Mouse (Mus musculus): ENCODE results near the gene Metrnl. TPM values are rescaled to one million over a fixed set of nuclear protein-coding genes. Genes with fewer than 3 reads are reported as not detected.

The Metrnl gene
- polyA plus RNA-seq, 1 experiment from 2014 or later, result 3.7 TPM

DNA sequence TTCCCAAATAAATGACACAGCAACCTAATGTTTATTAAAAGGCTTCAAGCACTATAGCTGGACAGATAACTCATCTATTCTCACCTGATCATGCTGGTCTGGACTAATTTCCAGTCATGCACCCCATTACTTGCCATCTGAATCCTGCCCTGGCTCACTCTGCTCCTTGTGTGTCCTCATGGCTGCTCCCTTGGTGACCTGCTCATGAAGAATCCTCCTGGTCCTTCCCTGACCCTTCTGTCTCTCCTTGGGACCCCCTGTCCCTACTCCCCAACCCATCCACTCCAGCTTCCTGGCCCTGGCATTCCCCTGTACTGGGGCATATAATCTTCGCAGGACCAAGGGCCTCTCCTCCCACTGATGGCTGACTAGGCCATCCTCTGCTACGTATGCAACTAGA is 24.5 kb upstream of the Metrnl start:
- H3K9me3 ChIP-seq (replicated peaks; ENCODE audit: control insufficient read depth, low read length), result no peaks in the 10 kb centered on the region
- no peaks in the 10 kb centered on the region for H3K36me3 ChIP-seq (ENCODE audit: control insufficient read depth, insufficient read depth, low read length)
- peaks cover 6% of the 10 kb centered on the region; the same call in 1 of the 2 replicates for H3K4me1 ChIP-seq (ENCODE audit: control insufficient read depth, insufficient read depth, low read length)
- no peak overlapping the region for H3K4me2 ChIP-seq (ENCODE audit: low read length)
- H3K27me3 ChIP-seq (replicated peaks; ENCODE audit: control insufficient read depth, insufficient read depth, low read length), result no peaks in the 10 kb centered on the region
- WGBS, result 98% methylated on average over 2 of the region's 2 CpGs
- no peak overlapping the region for H3K4me3 ChIP-seq (ENCODE audit: low read depth, low read length)
- ATAC-seq, result no peak
- no peak overlapping the region for H3K9ac ChIP-seq (ENCODE audit: low read length)
- no peak overlapping the region for H3K27ac ChIP-seq (ENCODE audit: low read depth, low read length)
- no peak for DNase-seq (ENCODE audit: low spot score)

DNA sequence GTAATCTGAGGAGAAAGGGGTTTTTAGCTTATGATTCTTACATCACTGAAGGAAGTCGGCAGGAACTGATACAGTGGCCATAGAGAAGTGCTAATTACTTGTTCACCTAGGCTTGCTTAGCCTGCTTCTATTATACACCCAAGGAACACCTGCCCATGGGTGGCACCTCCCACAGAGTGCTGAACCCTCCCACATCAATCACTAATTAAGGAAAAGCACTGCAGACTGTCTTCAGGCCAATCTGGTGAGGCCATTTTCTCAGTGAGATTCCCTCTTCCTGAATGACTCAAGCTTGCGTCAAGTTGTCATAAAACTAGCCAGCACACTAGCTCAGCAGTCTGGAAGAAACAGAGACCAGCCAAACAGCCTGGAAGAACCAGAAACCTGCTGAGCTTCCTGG is 21.8 kb upstream of the Metrnl start:
- Histone ChIP-seq H3K4me1 (ENCODE audit: control insufficient read depth, insufficient read depth, low read length) (no peaks in the 10 kb centered on the region), H3K36me3 (ENCODE audit: control insufficient read depth, insufficient read depth, low read length) (no peaks in the 10 kb centered on the region), H3K9ac (ENCODE audit: low read length) (no peak overlapping the region), H3K4me3 (ENCODE audit: low read depth, low read length) (no peak overlapping the region), H3K9me3 (replicated peaks; ENCODE audit: control insufficient read depth, low read length) (no peaks in the 10 kb centered on the region), H3K27me3 (replicated peaks; ENCODE audit: control insufficient read depth, insufficient read depth, low read length) (no peaks in the 10 kb centered on the region), H3K4me2 (ENCODE audit: low read length) (no peak overlapping the region), H3K27ac (ENCODE audit: low read depth, low read length) (no peak overlapping the region)
- WGBS, result 74% methylated on average over 2 of the region's 2 CpGs
- ATAC-seq (no peak), DNase-seq (ENCODE audit: low spot score) (no peak)

DNA sequence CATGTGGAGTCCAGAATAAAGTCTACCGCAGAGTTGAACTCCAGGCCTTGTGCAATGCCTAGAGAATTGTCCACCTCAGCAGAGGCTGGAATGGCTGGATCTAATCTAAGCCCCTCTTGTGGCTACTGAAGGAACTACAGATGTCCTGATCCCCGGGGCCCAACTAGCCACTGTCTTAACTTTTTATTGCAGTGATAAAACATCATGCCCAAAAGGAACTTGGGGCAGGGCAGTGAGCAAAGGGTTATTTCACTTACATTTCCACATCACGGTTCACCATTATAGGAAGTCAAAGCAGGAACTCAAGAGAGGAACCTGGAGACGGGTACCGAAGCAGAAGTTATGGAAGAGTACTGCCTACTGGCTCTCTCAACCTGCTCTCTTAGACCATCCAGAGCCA is 20.6 kb upstream of the Metrnl start:
- H3K4me2 ChIP-seq (ENCODE audit: low read length), result no peak overlapping the region
- H3K4me3 ChIP-seq (ENCODE audit: low read depth, low read length), result no peak overlapping the region
- H3K27ac ChIP-seq (ENCODE audit: low read depth, low read length), result no peak overlapping the region
- 78% methylated on average over 5 of the region's 5 CpGs for WGBS
- no peaks in the 10 kb centered on the region for H3K4me1 ChIP-seq (ENCODE audit: control insufficient read depth, insufficient read depth, low read length)
- H3K9me3 ChIP-seq (replicated peaks; ENCODE audit: control insufficient read depth, low read length), result no peaks in the 10 kb centered on the region
- no peaks in the 10 kb centered on the region for H3K36me3 ChIP-seq (ENCODE audit: control insufficient read depth, insufficient read depth, low read length)
- ATAC-seq (no peak), DNase-seq (ENCODE audit: low spot score) (no peak)
- no peaks in the 10 kb centered on the region for H3K27me3 ChIP-seq (replicated peaks; ENCODE audit: control insufficient read depth, insufficient read depth, low read length)
- no peak overlapping the region for H3K9ac ChIP-seq (ENCODE audit: low read length)

DNA sequence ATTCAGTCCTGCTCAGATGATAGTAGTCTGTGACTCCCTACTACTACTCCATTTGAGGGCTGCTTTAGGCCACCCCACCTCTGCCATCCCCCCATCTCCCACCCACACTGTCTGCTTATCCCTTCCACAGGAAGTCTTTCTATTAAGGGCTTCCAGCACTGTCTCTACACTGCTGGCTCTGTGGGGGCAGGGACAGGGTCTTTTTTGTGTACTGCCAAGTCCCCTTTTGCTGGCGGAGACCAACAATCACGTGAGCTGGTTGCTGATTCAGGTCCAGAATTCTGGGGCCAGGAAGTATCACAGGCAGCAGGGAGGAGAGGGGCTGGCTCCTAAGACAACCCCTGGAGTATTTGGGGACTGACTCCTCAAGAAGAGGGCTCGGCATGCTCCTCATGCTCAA is 18.1 kb upstream of the Metrnl start:
- 59% methylated on average over 3 of the region's 3 CpGs for WGBS
- H3K4me1 ChIP-seq (ENCODE audit: control insufficient read depth, insufficient read depth, low read length), result no peaks in the 10 kb centered on the region
- H3K36me3 ChIP-seq (ENCODE audit: control insufficient read depth, insufficient read depth, low read length), result no peaks in the 10 kb centered on the region
- no peaks in the 10 kb centered on the region for H3K27me3 ChIP-seq (replicated peaks; ENCODE audit: control insufficient read depth, insufficient read depth, low read length)
- H3K9me3 ChIP-seq (replicated peaks; ENCODE audit: control insufficient read depth, low read length), result no peaks in the 10 kb centered on the region
- DNase-seq (ENCODE audit: low spot score) (peak; percentile 42), ATAC-seq (no peak)
- H3K27ac ChIP-seq (ENCODE audit: low read depth, low read length), result no peak overlapping the region
- no peak overlapping the region for H3K4me2 ChIP-seq (ENCODE audit: low read length)
- no peak overlapping the region for H3K4me3 ChIP-seq (ENCODE audit: low read depth, low read length)
- H3K9ac ChIP-seq (ENCODE audit: low read length), result no peak overlapping the region

DNA sequence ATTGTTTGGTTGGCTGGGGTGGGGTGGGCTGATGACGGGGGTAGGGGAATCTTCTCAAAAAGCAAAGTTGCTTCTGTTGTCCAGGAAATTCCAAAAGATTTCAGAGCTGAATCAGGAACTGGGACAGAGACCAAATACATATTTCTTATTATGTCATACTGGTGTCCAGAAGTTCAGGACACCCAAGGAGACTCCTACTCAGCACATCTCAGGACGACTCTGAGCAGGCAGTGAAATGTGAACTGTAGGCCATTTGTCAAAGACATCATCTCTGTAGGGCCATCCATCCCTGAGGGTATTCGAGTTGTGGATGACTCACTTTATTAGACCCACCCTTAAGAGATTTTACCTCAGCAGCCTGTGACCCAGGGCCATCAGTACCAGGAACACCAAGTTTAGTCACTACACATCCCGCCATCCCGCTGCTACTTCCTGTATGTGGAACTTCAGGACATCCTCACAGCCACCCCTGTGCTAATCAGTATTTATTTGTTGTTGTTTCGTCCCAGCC is 15.8 kb upstream of the Metrnl start:
- no peaks in the 10 kb centered on the region for H3K36me3 ChIP-seq (ENCODE audit: control insufficient read depth, insufficient read depth, low read length)
- H3K4me1 ChIP-seq (ENCODE audit: control insufficient read depth, insufficient read depth, low read length), result no peaks in the 10 kb centered on the region
- H3K27me3 ChIP-seq (replicated peaks; ENCODE audit: control insufficient read depth, insufficient read depth, low read length), result no peaks in the 10 kb centered on the region
- 83% methylated on average over 6 of the region's 6 CpGs for WGBS
- no peak overlapping the region for H3K27ac ChIP-seq (ENCODE audit: low read depth, low read length)
- ATAC-seq (no peak), DNase-seq (ENCODE audit: low spot score) (no peak)
- no peak overlapping the region for H3K4me2 ChIP-seq (ENCODE audit: low read length)
- H3K4me3 ChIP-seq (ENCODE audit: low read depth, low read length), result no peak overlapping the region
- H3K9ac ChIP-seq (ENCODE audit: low read length), result no peak overlapping the region
- no peaks in the 10 kb centered on the region for H3K9me3 ChIP-seq (replicated peaks; ENCODE audit: control insufficient read depth, low read length)

DNA sequence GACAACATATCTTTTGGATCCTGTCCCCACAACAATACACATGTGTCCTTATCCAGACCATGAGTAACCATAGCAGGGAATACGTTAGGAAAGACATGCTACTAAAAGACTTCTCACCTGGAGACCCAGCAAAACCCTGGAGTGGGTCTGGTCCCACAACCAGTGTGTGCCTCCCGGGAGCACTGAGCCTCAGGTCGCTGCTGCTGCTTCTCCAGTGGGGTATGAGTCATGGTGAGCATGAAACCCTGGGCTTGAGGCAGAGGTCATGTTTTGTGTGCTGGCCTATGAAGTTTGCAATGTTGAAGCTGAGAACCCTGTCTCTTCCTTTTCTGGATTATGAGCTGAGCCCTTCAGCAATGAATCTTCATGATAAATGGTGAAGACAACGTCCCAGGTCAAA is 15.3 kb upstream of the Metrnl start:
- H3K27ac ChIP-seq (ENCODE audit: low read depth, low read length), result no peak overlapping the region
- ATAC-seq (no peak), DNase-seq (ENCODE audit: low spot score) (no peak)
- no peaks in the 10 kb centered on the region for H3K9me3 ChIP-seq (replicated peaks; ENCODE audit: control insufficient read depth, low read length)
- H3K36me3 ChIP-seq (ENCODE audit: control insufficient read depth, insufficient read depth, low read length), result no peaks in the 10 kb centered on the region
- WGBS, result 84% methylated on average over 4 of the region's 4 CpGs
- H3K4me3 ChIP-seq (ENCODE audit: low read depth, low read length), result no peak overlapping the region
- no peak overlapping the region for H3K9ac ChIP-seq (ENCODE audit: low read length)
- no peaks in the 10 kb centered on the region for H3K27me3 ChIP-seq (replicated peaks; ENCODE audit: control insufficient read depth, insufficient read depth, low read length)
- H3K4me2 ChIP-seq (ENCODE audit: low read length), result no peak overlapping the region
- no peaks in the 10 kb centered on the region for H3K4me1 ChIP-seq (ENCODE audit: control insufficient read depth, insufficient read depth, low read length)

DNA sequence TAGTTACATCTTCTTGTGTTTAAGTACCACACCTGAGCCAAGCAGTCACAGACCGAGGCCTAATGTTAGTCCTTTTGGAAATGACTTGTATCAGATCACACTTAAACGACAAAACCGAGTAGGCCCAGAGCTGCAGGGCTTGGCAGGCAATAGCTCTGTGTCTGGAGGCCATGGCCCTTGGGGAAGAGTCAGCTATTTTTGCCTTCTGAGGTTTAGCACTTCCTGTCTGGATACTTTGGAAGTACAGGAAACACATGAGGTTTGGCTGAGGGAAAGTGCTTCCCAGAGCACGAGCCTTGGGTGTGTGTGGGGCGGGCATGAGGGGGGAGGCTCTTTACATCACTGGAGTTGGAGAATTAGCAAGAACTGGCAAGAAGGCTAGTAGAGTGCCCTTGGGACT is 14.7 kb upstream of the Metrnl start:
- H3K4me3 ChIP-seq (ENCODE audit: low read depth, low read length), result no peak overlapping the region
- no peaks in the 10 kb centered on the region for H3K27me3 ChIP-seq (replicated peaks; ENCODE audit: control insufficient read depth, insufficient read depth, low read length)
- no peak overlapping the region for H3K4me2 ChIP-seq (ENCODE audit: low read length)
- H3K9me3 ChIP-seq (replicated peaks; ENCODE audit: control insufficient read depth, low read length), result no peaks in the 10 kb centered on the region
- H3K9ac ChIP-seq (ENCODE audit: low read length), result no peak overlapping the region
- no peak for ATAC-seq
- no peaks in the 10 kb centered on the region for H3K4me1 ChIP-seq (ENCODE audit: control insufficient read depth, insufficient read depth, low read length)
- no peaks in the 10 kb centered on the region for H3K36me3 ChIP-seq (ENCODE audit: control insufficient read depth, insufficient read depth, low read length)
- no peak for DNase-seq (ENCODE audit: low spot score)
- H3K27ac ChIP-seq (ENCODE audit: low read depth, low read length), result no peak overlapping the region
- 78% methylated on average over 5 of the region's 5 CpGs for WGBS

DNA sequence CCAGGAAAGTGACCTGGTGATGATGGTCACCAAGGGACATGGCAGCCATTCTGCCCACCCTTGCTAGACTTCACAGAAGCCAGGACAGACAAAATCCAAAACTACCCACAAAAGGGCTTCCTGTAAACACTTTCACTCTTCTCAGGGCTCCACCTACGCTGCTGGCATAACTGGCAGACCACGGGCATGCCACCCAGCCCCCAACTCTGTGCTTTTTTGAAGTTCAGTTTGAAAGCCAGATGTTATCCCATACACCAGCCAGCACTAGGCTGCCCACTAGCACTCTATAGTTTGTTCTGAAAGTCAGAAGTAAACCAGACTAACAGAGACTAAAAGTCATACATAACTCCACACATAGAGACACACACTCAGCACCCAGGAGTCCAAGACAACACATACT is 13.3 kb upstream of the Metrnl start:
- Histone ChIP-seq H3K4me2 (ENCODE audit: low read length) (no peak overlapping the region), H3K4me3 (ENCODE audit: low read depth, low read length) (no peak overlapping the region), H3K27ac (ENCODE audit: low read depth, low read length) (no peak overlapping the region), H3K36me3 (ENCODE audit: control insufficient read depth, insufficient read depth, low read length) (no peaks in the 10 kb centered on the region), H3K4me1 (ENCODE audit: control insufficient read depth, insufficient read depth, low read length) (no peaks in the 10 kb centered on the region), H3K9ac (ENCODE audit: low read length) (no peak overlapping the region), H3K9me3 (replicated peaks; ENCODE audit: control insufficient read depth, low read length) (no peaks in the 10 kb centered on the region), H3K27me3 (replicated peaks; ENCODE audit: control insufficient read depth, insufficient read depth, low read length) (no peaks in the 10 kb centered on the region)
- DNase-seq (ENCODE audit: low spot score) (no peak), ATAC-seq (no peak)
- WGBS, result 86% methylated on average over 2 of the region's 2 CpGs

DNA sequence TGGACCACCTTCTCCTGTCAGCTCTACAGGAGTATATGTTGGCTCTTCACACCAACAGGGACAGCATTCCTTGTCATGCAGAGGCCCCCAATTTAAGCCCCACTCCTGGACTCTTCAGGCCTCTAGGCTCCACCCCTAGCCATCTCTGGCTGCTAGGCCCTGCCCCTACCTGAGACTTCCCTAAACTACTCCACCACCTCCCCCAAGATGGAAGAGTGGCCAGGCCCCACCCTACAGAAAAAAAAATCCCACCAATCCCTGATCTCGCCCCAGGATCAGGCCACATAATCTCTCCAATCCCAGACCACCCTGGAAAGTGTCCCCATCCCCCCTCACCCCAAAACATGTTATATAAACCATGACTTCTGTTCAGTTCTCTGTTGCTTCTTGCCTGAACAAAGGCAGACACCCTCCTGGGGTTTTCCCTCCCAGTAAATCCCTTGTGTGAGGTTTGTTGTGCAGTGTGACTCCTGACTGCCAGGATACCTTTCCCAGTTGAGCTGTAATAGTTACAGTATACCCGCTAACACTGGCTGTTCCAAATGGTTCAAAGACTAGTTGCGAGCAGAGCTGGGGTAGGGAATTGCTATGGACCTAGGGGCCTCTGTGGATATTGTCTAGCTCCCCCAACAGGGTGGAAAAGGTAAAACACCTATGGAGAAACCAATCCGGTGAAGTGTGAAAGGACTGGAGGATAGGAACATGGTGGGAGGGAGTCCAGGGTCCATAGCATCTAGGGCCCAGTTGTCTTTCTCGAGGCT is 5.9 kb upstream of the Metrnl start:
- no peak for DNase-seq (ENCODE audit: low spot score)
- no peaks in the 10 kb centered on the region for H3K36me3 ChIP-seq (ENCODE audit: control insufficient read depth, insufficient read depth, low read length)
- WGBS, result 84% methylated on average over 5 of the region's 5 CpGs
- no peak overlapping the region for H3K27ac ChIP-seq (ENCODE audit: low read depth, low read length)
- no peaks in the 10 kb centered on the region for H3K27me3 ChIP-seq (replicated peaks; ENCODE audit: control insufficient read depth, insufficient read depth, low read length)
- no peaks in the 10 kb centered on the region for H3K9me3 ChIP-seq (replicated peaks; ENCODE audit: control insufficient read depth, low read length)
- H3K4me3 ChIP-seq (ENCODE audit: low read depth, low read length), result no peak overlapping the region
- ATAC-seq, result no peak
- H3K4me2 ChIP-seq (ENCODE audit: low read length), result no peak overlapping the region
- no peaks in the 10 kb centered on the region for H3K4me1 ChIP-seq (ENCODE audit: control insufficient read depth, insufficient read depth, low read length)
- H3K9ac ChIP-seq (ENCODE audit: low read length), result no peak overlapping the region
